Mouse (Mus musculus): Measurements from ENCODE around the gene Thsd1.

- no peak for TF ChIP-seq CTCF (IDR thresholded peaks at IDR 0.05; ENCODE audit: control insufficient read depth, insufficient read depth, insufficient replicate concordance, low read depth, low read length)
- TF ChIP-seq POLR2A (IDR thresholded peaks at IDR 0.05; ENCODE audit: control insufficient read depth, low read depth, low read length), result no peak
These were observed 15.9 kb downstream of the Thsd1 start for GRCm38 (mm10) chr8:22242986-22243385.

Measured in testis, adult 2 months (tissue).